Mouse (Mus musculus) E14TG2a.4 (cell line): ENCODE measurements around the gene Tab1.

Experiments
- H3K27me3 ChIP-seq: 2 replicates; pipeline ENCODE4 v1.6.1; 2014; ENCODE audit warnings: low read length, control low read depth; ENCODE audit not compliant: insufficient read depth
- H3K36me3 ChIP-seq: 2 replicates; pipeline ENCODE4 v1.6.1; 2014; ENCODE audit warnings: low read length, control low read depth; ENCODE audit not compliant: insufficient read depth
- H3K4me1 ChIP-seq: replicated peaks from 2 replicates; pipeline ENCODE4 v1.6.1; 2014; ENCODE audit warnings: low read depth, low read length, control low read depth
- H3K4me3 ChIP-seq: replicated peaks from 2 replicates; pipeline ENCODE4 v1.5.1; 2014; ENCODE audit warnings: mild to moderate bottlenecking, low read length
- H3K9me3 ChIP-seq: 2 replicates; pipeline ENCODE4 v1.6.1; 2014; ENCODE audit warnings: low read length, control low read depth
- CTCF ChIP-seq: conservative IDR thresholded peaks from 2 replicates; pipeline ENCODE4 v1.5.1; 2014; ENCODE audit warnings: low read length
- NANOG ChIP-seq: IDR thresholded peaks from 2 replicates; pipeline ENCODE4 v1.6.1; 2014; ENCODE audit warnings: borderline replicate concordance, low read length, mixed read lengths
- POU5F1 ChIP-seq: IDR thresholded peaks from 2 replicates; pipeline ENCODE4 v1.6.1; 2014; ENCODE audit warnings: low read length, borderline replicate concordance

Gene Tab1

GRCm38 (mm10) chr15:80129982-80130381 lies 2.9 kb upstream of the Tab1 start:
- no peak overlapping the region for H3K4me3 ChIP-seq
- H3K27me3 ChIP-seq, result no peaks in the 10 kb centered on the region
- H3K4me1 ChIP-seq, result peaks cover 65% of the 10 kb centered on the region
- no peaks in the 10 kb centered on the region for H3K9me3 ChIP-seq
- TF ChIP-seq CTCF (no peak), NANOG (no peak), POU5F1 (no peak)
- peaks cover 5% of the 10 kb centered on the region for H3K36me3 ChIP-seq

- TF ChIP-seq NANOG (no peak), POU5F1 (no peak), CTCF (no peak)
- Histone ChIP-seq H3K36me3 (peaks cover 8% of the 10 kb centered on the region), H3K4me3 (no peak overlapping the region), H3K27me3 (no peaks in the 10 kb centered on the region), H3K4me1 (peaks cover 67% of the 10 kb centered on the region), H3K9me3 (no peaks in the 10 kb centered on the region)
Observed at GRCm38 (mm10) chr15:80130689-80131088, 2.2 kb upstream of the Tab1 start.

- H3K36me3 ChIP-seq, result peaks cover 14% of the 10 kb centered on the region
- H3K9me3 ChIP-seq, result no peaks in the 10 kb centered on the region
- TF ChIP-seq NANOG, result no peak
- TF ChIP-seq CTCF, result no peak
- no peak for TF ChIP-seq POU5F1
- H3K27me3 ChIP-seq, result no peaks in the 10 kb centered on the region
- H3K4me3 ChIP-seq, result no peak overlapping the region
- peaks cover 74% of the 10 kb centered on the region for H3K4me1 ChIP-seq
Observed at GRCm38 (mm10) chr15:80131421-80131820, 1.5 kb upstream of the Tab1 start.

GRCm38 (mm10) chr15:80132452-80132851 lies 475 bp upstream of the Tab1 start:
- Histone ChIP-seq H3K36me3 (peaks cover 23% of the 10 kb centered on the region), H3K9me3 (no peaks in the 10 kb centered on the region), H3K4me1 (peaks cover 82% of the 10 kb centered on the region), H3K4me3 (peak overlapping the region; percentile 90), H3K27me3 (no peaks in the 10 kb centered on the region)
- TF ChIP-seq CTCF, result no peak

- peak overlapping the region; percentile 90 for H3K4me3 ChIP-seq
- H3K9me3 ChIP-seq, result no peaks in the 10 kb centered on the region
- peaks cover 88% of the 10 kb centered on the region for H3K4me1 ChIP-seq
- TF ChIP-seq CTCF (no peak), NANOG (no peak), POU5F1 (no peak)
- no peaks in the 10 kb centered on the region for H3K27me3 ChIP-seq
- peaks cover 34% of the 10 kb centered on the region for H3K36me3 ChIP-seq
Observed at GRCm38 (mm10) chr15:80133682-80134449, 939 bp downstream of the Tab1 start.

DNA sequence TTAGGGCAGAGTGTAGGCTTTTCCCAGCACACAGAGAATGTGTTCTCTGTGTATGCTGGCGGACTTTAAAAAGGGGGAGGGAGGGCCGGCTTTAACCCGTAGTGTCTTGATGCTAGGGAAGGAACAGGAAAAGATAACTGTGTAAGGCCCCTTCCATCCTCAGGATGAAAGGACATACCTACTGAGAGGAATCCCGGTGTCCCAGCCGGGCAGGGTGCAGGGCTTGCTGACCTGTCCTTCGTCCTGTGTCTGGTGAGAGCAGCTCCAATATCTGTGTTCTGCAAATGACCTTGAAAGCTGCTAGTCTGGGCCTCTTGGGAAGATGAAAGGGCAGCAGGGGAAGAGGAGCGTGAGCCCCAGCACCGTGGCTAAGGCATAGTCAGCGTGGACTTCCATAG lies 1.5 kb downstream of the Tab1 start:
- H3K9me3 ChIP-seq, result no peaks in the 10 kb centered on the region
- H3K27me3 ChIP-seq, result no peaks in the 10 kb centered on the region
- TF ChIP-seq NANOG (no peak), CTCF (no peak), POU5F1 (no peak)
- peaks cover 87% of the 10 kb centered on the region for H3K4me1 ChIP-seq
- peaks cover 40% of the 10 kb centered on the region for H3K36me3 ChIP-seq
- peak overlapping the region; percentile 90 for H3K4me3 ChIP-seq

- Histone ChIP-seq H3K9me3 (no peaks in the 10 kb centered on the region), H3K4me3 (no peak overlapping the region), H3K4me1 (peaks cover 86% of the 10 kb centered on the region), H3K36me3 (peaks cover 50% of the 10 kb centered on the region), H3K27me3 (no peaks in the 10 kb centered on the region)
- TF ChIP-seq POU5F1 (no peak), NANOG (no peak), CTCF (no peak)
Observed at GRCm38 (mm10) chr15:80135499-80135898, 2.6 kb downstream of the Tab1 start.

- H3K27me3 ChIP-seq, result no peaks in the 10 kb centered on the region
- peaks cover 84% of the 10 kb centered on the region for H3K4me1 ChIP-seq
- H3K9me3 ChIP-seq, result no peaks in the 10 kb centered on the region
- no peak for TF ChIP-seq CTCF
- TF ChIP-seq POU5F1, result no peak
- TF ChIP-seq NANOG, result no peak
- H3K4me3 ChIP-seq, result no peak overlapping the region
- peaks cover 61% of the 10 kb centered on the region for H3K36me3 ChIP-seq
Observed at GRCm38 (mm10) chr15:80136645-80137044, 3.7 kb downstream of the Tab1 start.
